Mouse (Mus musculus) spleen, postnatal 4 days (tissue): ENCODE data around the gene Nrsn2.
"Not testable (repeated sequence)": the region's sequence is repeated elsewhere in the genome, so short reads cannot be mapped to it uniquely, and the experiment has no call there.

ENCODE experiments used
- DNase-seq, 2 experiments: peaks; one replicate each; pipeline ENCODE4 v3.0.0; 2022; ENCODE audit warnings: low spot score in 2 of 2

The Nrsn2 gene

GRCm38 (mm10) chr2:152392786-152393185 is 16.3 kb upstream of the Nrsn2 start:
- DNase-seq, result no peak

GRCm38 (mm10) chr2:152384191-152384590 is 7.8 kb upstream of the Nrsn2 start:
- no peak for DNase-seq

DNA sequence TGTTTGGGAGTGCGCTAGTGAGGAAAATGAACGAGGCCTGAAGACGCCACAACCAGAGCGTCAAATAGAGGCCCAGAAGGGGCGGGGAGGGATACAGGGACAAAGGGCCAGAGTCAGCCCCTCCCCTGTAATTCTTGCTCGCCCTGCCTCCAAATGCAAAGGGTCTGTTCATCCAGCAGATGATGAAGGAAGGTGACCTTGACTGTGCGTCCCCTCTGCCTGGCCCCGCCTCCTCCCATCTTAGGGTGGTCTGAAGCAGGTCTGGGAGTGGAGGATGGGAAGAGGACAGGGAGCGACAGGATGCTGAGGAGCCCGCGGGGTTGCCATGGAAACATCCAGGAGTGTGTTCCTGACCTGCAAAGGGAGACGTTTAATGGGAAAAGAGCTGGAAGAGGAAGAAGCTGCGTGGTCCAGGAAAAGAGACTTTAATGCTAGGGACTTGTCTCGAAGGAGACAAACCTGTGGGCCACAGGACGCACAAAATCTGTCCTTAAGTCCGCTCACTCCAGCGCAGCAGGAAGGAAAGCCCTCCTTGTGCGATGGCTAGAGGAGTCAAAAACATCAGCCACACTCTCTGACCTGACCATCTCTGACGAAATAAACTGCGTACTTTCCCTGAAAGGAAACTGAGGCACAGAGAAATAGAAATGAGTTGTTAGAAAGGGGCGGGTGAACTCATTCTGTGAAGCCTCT is 640 bp downstream of the Nrsn2 start:
- no peak for DNase-seq

DNA sequence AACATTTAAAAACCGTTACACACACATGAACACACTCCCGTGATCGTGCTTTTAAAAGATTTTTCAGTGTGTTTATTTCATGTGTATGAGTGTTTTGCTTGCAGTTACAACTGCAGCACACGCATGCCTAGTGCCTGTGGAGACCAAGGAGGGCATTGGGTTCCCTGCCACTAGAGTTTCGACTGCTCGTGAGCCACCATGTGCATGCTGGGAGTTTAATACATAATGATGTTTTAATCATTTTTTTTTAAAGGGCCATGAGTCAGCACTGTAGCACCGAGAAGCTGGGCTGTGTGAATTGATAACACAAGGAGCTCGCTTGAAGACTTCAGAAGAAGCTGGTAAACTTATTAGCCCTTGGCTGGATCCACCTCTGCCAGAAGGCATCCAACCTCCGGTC is 2.9 kb downstream of the Nrsn2 start:
- DNase-seq, result no peak

GRCm38 (mm10) chr2:152372661-152373060 is 3.8 kb downstream of the Nrsn2 start:
- no peak for DNase-seq

DNA sequence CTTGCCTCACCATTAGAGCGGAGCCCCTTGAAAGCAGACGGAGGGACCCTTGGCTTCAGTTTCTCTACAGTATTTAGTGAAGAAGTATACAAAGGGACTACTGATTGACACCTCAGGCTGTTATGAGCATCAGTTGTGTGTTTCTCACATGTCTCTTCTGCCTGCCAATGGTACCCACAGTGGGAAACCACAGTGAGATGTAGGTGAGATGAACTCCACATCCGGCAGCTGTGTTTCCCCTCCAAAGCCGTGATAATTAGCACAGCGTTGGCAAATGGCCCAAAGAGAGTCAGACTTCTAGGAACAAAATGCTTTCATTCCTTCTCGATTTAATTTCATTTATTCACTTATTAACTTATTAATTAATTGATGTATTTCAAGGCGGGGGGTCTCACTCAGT is 4.3 kb downstream of the Nrsn2 start:
- no peak for DNase-seq

- peak; percentile 43 to 78 for DNase-seq
Observed at GRCm38 (mm10) chr2:152368532-152369140, 7.8 kb downstream of the Nrsn2 start.

DNA sequence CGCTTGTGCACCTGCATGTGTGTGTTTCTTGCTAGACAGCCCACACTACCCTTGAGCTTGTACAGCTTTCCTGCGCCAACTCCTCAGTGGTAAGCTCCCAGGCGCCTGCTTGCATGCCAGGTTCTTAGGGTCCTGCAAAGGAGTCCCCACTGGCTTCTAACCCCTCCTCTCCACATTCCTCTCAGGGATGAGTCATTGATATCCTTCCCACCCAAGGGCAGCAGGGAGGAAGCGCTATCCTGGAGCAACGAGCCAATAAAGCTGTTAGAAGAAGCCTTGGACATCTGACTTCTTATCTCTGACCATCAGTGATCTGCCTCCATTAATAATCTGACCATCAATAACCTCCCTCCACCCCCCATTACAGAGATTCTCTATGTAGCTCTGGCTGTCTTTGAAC is 8.5 kb downstream of the Nrsn2 start:
- no peak for DNase-seq

DNA sequence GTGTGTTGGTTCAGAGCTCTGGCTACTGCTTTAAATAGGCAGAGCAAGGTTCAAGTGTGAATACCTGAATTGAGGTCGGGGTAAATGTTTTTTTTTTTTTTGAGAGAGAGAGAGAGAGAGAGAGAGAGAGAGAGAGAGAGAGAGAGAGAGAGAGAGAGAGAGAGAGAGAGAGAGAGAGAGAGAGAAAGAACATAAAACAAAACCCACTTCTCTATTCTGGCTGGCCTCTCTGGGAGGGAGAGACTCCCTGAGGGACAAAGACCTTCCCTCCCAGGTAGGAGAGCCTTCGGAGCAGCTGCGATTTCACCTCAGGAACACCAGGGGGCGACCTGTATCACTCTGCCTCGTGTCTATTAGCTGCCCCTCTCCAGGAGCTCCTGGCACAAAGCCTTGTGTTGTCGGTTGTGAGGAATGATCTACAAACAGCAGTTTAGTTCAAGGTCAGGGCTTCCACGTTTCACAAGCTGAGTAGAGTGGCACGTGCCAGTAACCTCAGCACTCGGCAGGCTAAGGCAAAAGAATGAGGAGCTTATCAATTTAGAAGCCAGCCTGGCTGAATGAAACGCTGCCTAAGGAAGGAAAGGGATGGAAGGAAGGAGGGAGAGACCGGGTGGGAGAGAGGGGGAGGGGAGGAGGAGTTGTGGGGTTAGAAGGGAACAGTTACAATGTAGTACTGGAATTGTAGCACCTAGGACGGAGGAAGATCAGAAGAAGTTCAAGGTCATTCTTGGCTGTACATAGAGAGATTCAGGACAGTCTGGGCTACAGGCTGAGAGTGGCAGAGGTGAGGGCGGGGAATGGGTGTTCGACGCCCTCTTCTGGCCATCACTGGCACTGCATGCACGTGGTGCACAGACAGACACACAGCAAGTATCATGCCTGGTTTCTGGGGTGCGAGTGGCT is 12.9 kb downstream of the Nrsn2 start:
- DNase-seq, result peak; percentile 78 to 88

GRCm38 (mm10) chr2:152361193-152361592 is 15.2 kb downstream of the Nrsn2 start:
- no peak for DNase-seq

DNA sequence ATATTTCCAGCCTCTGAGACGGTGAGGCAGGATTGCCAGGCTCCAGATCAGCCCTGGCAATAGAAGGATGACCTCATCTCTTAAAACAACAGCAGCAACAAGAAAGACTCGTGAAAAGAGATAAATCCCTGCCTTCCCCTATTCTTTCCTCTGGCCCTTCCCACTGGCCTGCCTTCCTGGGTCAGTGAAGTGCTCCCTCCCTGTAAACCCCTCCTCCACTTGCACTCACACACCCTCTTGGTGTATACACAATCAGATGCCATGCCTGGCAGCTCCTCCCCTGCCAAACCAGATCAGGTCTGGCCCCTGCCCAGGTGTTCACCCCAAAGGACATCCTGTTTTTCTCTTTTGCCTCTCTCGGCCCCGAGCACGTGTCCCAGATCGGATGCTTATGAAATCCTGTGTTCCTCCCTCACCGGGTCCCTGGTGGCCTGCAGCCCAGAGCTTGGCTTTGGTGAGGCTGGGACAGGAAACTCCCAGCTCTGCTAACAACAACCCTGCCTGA is 16.1 kb downstream of the Nrsn2 start:
- no peak for DNase-seq

DNA sequence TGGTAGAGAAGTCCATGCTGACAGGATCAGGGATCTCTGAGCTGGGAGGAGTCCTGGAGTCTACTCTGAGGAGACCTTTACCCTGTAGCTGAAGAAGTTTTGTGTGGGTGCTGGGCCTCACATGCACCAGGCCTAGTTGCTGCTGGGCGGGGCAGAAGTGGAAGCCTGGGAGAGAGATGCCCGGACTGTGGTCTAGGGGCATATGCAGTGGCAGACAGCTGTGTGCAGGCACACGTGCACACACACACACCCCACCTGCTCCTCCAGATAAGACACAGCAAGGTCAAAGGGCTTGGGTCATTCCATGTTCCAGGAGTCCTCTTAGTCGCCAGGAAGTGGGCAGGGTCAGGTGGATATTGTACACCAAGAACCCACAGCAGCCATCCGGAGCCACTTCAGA is 16.8 kb downstream of the Nrsn2 start:
- DNase-seq, result no peak

GRCm38 (mm10) chr2:152358977-152359376 is 17.5 kb downstream of the Nrsn2 start:
- not testable (repeated sequence) for DNase-seq

GRCm38 (mm10) chr2:152357254-152357653 is 19.2 kb downstream of the Nrsn2 start:
- no peak for DNase-seq

- DNase-seq, result no peak
Observed at GRCm38 (mm10) chr2:152349842-152350540, 26.4 kb downstream of the Nrsn2 start.

DNA sequence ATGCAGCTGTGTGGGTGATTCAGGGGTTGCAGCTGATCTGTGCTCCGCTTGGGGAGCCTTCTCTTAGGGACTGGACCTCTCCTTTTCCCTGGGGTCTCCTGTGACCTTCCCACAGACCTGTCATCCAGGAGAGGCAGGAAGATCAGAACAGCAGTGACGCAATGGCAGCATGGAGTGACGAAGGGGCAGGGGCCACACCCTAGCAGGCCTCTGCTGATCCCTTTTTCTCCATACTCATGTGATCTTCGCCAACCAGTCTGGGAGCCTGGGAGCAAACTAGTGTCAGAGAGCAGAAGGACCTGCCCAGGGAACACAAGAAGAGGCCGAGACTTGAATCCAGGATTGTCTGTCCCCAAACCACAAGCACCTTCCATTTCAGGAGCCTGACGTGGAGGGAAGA is 27.2 kb downstream of the Nrsn2 start:
- DNase-seq, result no peak

DNA sequence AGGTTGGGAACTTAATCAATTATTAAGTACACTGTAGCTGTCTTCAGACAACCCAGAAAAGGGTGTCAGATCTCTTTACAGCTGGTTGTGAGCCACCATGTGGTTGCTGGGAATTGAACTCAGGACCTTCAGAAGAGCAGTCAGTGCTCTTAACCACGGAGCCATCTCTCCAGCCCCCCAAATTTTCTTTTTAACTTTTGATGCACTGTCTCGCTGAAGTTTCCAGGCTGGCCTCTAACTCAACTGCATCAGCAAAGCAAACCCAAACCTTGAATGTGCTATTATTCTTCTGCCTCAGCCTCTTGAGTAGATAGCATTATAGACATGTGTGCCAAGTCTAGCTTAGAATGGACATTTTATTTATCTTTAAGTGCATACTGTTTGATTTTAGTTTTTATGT is 28.7 kb downstream of the Nrsn2 start:
- DNase-seq, result no peak

DNA sequence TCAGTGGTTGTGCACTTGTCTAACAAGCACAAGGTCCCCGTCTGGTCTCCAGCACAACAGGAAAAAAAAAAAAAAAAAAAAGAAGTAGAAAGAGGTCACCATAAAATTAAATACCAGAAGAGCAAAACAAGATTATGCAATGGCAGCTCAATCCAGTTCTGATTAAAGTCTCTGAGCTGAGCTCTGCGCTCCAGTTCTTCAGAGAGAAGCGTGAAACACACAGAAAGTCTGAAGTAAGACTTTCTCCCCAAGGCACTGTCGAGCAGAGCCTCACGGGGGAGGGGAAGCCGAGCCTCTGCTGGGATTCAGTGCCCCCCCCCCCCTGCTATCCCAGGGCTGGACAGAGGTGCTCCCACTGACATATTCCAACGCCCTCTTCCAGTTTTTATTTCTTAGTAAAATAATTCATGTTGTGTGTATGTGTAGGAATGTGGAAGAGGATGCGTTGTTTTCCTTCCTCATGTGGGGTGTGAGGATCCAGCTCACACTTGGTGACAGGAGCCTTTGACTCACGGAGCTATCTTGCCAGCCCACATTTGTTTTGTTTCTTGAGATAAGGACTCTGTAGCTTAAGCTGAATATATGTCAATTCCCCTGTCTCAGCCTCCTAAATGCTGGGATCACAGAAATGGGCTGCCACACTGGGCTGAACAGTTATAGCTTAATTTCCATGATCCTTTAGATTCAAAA is 29.5 kb downstream of the Nrsn2 start:
- no peak for DNase-seq

DNA sequence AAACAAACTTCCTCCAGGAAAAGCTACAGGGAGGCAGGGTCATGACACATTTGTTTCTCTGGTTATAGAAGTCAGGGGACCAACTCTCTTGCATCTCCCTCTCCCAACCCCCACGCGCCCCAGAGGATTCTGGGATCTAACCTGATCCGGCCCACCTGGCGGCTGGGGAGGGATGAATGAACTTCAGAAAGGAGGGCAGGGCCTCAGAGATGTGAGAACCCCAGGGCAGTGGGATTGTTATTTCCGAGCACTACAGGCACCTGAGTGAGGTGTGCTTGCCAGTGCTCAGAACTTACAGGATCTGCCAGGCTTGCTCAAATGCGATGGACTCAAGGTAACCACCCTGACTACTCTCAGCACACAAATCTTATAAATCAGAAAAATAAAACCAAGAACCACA is 31.0 kb downstream of the Nrsn2 start:
- DNase-seq, result no peak

DNA sequence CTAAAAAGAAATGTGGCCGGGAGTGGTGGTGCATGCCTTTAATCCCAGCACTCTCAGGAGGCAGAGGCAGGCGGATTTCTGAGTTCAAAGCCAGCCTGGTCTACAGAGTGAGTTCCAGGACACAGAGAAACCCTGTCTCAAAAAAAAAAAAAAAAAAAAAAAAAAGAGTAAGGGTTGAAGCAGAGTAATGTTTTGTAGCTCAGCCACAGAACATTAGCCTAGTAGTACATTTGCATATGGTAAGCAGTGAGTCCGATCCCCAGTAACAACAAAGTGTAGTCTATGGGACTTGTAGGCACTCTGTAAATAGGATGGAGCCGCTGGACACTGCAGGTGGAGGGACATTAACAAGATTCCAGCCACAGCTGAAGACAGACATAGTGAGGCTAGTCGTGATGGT is 31.5 kb downstream of the Nrsn2 start:
- no peak for DNase-seq

DNA sequence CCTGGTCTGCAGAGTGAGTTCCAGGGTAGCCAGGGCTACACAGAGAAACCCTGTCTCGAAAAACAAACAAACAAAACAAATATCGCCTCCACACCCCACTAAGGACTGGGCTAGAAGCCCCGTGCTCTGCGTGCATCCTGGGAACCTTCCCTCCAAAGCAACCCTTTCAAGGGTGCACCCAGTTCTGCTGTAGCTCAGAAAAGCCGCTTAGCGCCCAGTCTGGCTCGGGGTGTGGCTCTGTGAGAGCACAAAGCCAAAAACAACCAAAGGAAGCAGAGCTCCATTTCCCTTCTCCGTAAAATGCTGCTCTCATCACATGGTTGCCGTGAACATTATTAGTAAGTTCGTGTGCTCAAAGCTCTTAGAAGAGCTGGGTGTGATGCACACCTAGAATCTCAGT is 32.1 kb downstream of the Nrsn2 start:
- DNase-seq, result no peak
